Mouse (Mus musculus) macrophage (primary cell): Measurements from ENCODE around the gene Slc7a7. TPM values are rescaled to one million over a fixed set of nuclear protein-coding genes. Genes with fewer than 3 reads are reported as not detected.
A peak's percentile ranks its signal among the peaks of the same experiment; 100 is the strongest.
"Not testable (repeated sequence)": the region's sequence is repeated elsewhere in the genome, so short reads cannot be mapped to it uniquely, and the experiment has no call there.

Source experiments
- H3K27ac ChIP-seq: fragments of 350-480 bp; formaldehyde crosslinking; 2 replicates; pipeline ENCODE4 v1.9.0; 2021
- H3K36me3 ChIP-seq: fragments of 350-480 bp; formaldehyde crosslinking; 2 replicates; pipeline ENCODE4 v1.9.0; 2021; ENCODE audit errors: inconsistent target
- H3K4me3 ChIP-seq: fragments of 350-480 bp; formaldehyde crosslinking; 2 replicates; pipeline ENCODE4 v1.9.0; 2021; ENCODE audit errors: inconsistent target
- H3K79me2 ChIP-seq: fragments of 350-480 bp; formaldehyde crosslinking; 2 replicates; pipeline ENCODE4 v1.9.0; 2021; ENCODE audit errors: inconsistent target
- WGBS: methylation state at CpG from one replicate; pipeline ENCODE4 v1.1.7; 2026; ENCODE audit warnings: inconsistent platforms; ENCODE audit not compliant: missing documents; 5-methylcytosine and 5-hydroxymethylcytosine counted together
- polyA plus RNA-seq: library from polyadenylated mRNA; stranded (reverse); fragments of 250-400 nt; gene quantifications from 3 replicates; pipeline ENCODE4 v1.2.4, GENCODE M21; 2018; ENCODE audit warnings: inconsistent platforms

The Slc7a7 gene
- polyA plus RNA-seq, 1 experiment from 2014 or later, result 48.3 TPM

DNA sequence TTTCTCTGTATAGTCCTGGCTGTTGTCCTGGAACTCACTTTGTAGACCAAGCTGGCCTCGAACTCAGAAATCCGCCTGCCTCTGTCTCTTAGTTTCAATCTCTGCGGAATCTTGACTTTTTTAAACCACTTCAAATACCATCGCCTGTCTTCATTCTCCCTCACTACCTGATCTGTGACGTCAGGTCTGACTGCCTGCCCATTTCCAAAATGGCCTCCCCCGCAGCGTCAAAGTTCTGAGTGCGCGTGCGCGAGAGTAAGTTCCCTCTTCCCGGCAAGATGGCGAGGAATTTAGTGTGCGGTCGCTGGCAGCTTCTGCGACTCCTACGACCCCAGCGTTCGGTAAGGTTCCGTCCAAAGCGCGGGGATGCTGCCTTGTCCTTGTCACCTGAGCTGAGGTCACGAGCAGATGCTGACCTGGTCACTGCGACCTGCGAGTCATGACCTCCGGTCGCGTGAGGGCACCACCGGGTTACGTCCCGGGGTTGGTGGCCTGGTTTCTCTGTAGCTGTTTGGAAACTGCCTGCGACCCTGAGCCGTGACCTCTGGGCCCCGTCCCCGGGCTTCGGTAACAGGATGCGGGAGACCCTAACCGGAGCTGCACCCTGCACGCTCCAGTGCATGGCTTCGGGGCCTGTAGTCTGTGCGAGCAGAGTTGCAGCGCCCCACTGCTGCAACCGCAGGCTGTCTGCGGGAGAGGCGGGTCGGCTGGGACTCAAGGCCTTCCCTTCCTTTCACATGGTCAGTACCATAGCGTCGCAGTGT is 56.8 kb downstream of the Slc7a7 start, which contains the start of gene Oxa1l:
Gene Oxa1l (plus strand): TSS at position 258 of the 764 bp plus-strand sequence.
- whole genome bisulfite sequencing, result under 1% methylated on average over 44 of the region's 48 CpGs
- Histone ChIP-seq H3K79me2 (peaks cover 39% of the 10 kb centered on the region), H3K27ac (peak within 1 kb of the TSS; percentile 88), H3K4me3 (peak within 1 kb of the TSS; percentile 82), H3K36me3 (peaks cover 20% of the 10 kb centered on the region; the same call in 1 of the 2 replicates)

DNA sequence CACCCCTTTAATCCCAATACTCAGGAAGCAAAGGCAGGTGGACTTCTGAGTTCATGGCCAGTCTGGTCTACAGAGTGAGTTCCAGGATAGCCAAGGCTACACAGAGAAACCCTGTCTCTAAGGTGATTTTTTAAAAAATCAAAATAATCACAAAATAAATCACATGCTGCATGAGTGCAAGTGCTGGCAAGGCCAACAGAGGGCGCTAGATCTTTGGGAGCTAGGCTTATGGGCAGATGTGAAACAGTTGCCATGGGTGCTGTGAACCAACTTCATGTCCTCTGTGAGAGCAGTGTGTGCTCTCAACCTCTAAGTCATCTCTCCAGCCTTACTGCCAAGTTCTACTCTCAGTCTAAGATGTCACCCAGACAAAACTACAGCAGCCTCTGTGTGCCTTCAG is 63.2 kb downstream of the Slc7a7 start:
- Histone ChIP-seq H3K4me3 (no peak overlapping the region), H3K27ac (no peak overlapping the region), H3K79me2 (no peaks in the 10 kb centered on the region), H3K36me3 (no peaks in the 10 kb centered on the region)
- 44% methylated on average over 1 of the region's 1 CpGs for WGBS

DNA sequence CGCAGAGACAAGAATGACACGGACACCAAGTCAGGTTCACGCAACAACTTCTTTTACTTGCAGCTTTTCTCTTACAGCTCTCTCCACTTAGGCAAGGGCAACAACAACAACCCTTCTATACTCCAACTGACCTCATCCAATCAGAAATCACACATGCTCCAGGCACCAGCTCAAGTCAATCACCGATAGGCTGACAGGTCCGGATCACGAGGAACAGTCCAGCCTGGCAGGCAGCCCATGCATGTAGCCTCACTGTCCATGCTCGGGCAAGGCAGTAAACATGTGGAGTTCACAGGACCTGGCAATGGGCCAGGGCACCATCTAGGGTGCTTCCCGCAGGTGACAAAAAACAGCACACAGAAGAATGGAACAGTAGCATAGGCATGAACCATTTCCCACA is 65.3 kb downstream of the Slc7a7 start:
- Histone ChIP-seq H3K36me3 (no peaks in the 10 kb centered on the region), H3K27ac (no peak overlapping the region), H3K79me2 (no peaks in the 10 kb centered on the region), H3K4me3 (no peak overlapping the region)
- 85% methylated on average over 8 of the region's 8 CpGs for WGBS

DNA sequence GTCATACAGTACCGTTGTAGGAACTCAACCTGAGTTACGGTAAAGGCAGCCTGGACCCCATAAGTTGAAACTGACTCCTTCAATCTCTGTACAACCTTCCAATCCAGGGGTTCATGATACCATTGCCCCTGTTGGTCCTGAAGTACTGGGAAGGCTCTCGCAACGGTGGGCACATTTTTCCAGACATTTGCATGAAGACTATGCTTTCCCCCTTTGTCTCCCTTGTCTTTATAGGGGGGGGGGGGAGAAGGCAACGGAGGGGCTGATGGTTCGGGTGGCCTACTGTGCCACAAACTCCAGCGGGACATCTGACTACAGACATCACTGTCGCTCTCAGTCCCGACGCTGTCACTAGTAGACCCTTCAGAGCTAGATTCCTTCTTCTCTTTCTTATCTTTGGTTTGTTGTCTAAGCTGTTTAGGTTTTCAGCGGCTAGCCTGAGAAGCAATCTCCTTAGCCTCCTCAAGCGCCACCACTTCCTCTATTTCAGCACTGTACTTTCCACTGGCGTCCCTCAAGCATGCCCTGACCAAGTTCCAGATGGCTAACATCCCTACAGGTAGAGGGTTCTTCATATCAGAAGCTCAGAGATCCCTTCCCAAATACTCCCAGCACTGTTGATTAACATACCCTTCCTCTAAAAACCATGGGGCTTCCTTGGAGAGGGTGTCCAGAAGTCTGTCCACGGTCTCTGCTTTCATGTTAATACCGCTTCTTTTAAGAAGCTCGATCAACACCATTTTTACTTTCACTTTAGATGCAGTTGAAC is 66.6 kb downstream of the Slc7a7 start:
- H3K36me3 ChIP-seq, H3K79me2 ChIP-seq, H3K27ac ChIP-seq: not testable (repeated sequence)
- peak overlapping the region; percentile 26 for H3K4me3 ChIP-seq
- 43% methylated on average over 15 of the region's 16 CpGs for WGBS

DNA sequence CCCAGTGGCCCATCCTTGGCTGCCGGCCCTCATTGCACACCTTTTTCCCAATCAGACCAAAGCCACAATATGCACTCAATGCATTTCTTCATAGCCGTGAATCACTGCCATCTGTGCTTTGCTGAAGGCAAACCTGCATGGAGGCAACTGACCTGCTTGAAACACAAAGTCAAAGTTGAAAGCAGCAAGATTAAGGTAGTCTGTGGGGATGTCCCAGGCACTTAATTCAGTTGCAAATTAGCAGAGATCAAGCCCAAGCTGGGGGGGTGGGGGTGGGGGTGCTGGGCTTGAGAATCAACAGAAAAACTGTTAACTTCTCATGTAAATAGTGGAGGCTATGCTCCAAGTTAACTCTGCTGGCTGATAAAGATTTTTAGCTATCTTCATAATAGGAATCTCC is 75.8 kb downstream of the Slc7a7 start:
- not testable (repeated sequence) for H3K4me3 ChIP-seq, H3K79me2 ChIP-seq, H3K27ac ChIP-seq, H3K36me3 ChIP-seq
- WGBS, result 93% methylated on average over 2 of the region's 2 CpGs

DNA sequence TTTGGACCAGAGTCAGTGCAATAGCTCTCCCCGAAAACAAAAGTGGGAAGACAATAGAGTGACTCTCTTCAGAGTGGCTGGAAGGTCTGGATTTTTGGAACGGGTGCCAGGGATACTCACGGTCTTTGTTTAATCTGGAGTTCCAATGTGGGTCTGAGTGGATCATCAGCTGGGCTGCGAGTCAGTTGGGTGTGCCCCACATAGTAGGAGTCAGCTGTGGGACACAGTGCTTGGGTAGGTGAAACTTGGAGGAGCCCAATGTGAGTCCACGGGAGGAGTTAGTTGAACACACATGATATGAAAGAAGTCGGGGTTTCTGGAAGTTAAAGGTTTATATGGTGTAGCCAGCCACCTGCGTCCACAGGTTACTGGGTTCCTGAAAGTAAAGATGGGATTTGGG is 76.7 kb downstream of the Slc7a7 start:
- Histone ChIP-seq H3K27ac (no peak overlapping the region), H3K79me2 (no peaks in the 10 kb centered on the region), H3K36me3 (no peaks in the 10 kb centered on the region), H3K4me3 (no peak overlapping the region)
- WGBS, result 85% methylated on average over 7 of the region's 7 CpGs

DNA sequence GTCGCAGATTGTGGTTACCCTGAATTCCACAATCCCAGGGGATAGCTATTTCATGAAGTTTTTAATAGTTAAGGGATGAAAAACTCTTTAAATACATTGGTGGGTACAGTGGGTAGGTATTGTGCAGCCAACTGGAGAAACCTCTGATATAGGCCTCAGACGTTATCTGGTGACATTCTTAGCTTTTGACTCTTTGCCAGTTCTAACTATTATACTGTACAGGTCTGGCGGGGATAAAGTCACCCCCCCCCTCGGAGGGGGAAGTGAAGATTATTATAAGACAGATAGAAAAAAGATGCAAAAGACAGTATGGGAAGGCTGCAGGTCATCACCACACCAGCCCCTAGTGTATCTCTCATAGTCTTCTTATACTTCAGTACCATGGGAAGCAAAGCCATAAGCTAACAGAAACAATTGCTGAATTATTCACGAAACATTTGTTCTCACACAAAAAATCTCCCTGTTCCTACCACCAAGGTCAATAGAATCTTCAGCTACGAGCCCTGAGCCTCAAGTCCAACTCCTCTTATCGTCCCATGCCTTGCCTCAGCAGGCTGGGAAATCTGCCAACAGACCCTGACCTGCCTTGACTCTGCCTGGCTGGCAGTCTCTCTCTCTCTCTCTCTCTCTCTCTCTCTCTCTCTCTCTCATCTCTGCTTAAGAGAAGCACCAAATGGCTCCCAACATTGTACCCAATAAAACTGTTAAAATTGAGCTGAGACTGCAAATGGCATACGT is 84.0 kb downstream of the Slc7a7 start:
- WGBS, result 67% methylated on average over 8 of the region's 8 CpGs
- H3K4me3 ChIP-seq, result no peak overlapping the region
- H3K27ac ChIP-seq, result no peak overlapping the region
- no peaks in the 10 kb centered on the region for H3K79me2 ChIP-seq
- H3K36me3 ChIP-seq, result no peaks in the 10 kb centered on the region

DNA sequence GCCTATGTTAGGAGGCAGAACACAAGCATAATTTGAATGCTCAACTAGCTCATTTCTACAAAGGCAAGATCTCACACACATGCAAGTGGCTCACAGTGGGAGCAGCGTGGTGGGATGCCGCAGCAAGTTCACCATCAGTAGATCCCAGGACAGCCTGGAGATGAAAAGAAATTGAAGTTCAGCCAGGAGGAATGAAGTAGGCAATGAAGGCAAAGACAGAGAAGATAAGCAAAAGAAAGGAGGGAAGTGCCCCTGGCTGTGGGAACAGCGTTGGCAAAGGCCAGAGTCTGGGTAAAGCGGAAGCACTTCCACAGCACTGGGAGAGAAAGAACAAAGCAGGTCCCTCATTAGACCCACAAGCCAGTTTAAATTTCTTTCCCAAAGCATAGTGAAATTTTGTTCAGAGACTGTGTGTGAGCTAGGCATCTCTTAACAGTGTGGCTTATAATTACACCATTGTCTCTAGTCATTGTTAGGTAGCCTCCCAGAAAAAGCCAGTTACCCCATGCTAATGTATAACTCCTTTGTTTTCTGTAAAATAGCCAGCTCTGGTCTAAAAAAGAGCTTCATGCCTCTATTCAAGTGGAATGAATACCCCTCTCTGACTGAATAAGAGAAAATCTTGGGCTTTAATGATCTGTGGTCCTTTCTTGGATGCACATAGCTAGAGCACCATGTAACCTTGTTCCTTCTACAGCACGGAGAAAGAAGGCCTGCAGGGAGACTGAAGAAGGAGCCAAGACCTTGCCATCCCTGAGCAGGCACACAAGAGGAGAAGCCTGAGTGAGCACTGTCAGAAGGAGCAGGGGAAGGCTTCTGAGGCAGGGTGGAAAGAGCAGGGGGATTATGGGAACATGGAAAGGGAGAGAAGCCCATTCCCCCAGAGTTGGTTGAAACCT is 85.2 kb downstream of the Slc7a7 start:
- no peak overlapping the region for H3K27ac ChIP-seq
- H3K36me3 ChIP-seq, result no peaks in the 10 kb centered on the region
- 92% methylated on average over 5 of the region's 5 CpGs for WGBS
- H3K79me2 ChIP-seq, result no peaks in the 10 kb centered on the region
- H3K4me3 ChIP-seq, result no peak overlapping the region

DNA sequence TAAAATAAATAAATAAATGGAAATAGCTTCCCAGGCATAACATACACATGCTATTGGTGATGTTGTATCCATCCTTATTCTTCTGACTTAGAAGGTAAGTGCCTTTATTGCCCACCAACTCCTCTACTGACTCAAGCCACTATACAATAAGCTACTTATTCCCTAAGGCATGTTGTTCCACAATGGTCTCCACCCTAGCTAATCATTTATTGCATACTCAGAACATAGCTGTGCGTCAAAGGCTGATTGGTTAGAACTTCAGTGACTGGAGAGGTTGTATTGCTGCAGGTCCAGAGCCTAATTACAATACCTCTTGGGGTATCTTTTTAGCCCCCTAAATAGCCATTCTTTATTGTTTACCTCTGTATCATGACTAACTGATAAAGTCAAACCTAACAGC is 86.4 kb downstream of the Slc7a7 start:
- 100% methylated on average over 1 of the region's 1 CpGs for WGBS
- Histone ChIP-seq H3K4me3 (no peak overlapping the region), H3K79me2 (no peaks in the 10 kb centered on the region), H3K36me3 (no peaks in the 10 kb centered on the region), H3K27ac (no peak overlapping the region)

DNA sequence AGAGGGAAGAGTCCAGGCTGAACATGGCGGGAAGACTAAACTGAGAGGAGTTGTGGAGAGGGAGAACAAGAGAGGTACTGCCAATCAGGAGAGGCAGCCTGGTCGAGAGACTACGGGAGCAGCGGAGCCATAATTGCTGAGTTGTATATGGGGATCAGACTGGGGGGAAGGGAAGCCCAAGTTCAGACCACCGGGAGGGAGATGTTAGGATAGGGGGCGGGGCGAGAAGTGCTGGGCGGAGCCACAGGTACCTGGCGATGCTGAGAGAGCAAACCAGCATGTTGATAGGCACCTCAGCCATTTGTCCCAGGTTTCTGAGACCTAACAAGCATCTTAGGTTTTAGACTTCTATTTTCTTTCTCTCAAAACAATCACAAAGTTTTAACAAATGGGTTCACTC is 88.4 kb downstream of the Slc7a7 start:
- Histone ChIP-seq H3K79me2 (no peaks in the 10 kb centered on the region), H3K4me3 (no peak overlapping the region), H3K27ac (no peak overlapping the region), H3K36me3 (no peaks in the 10 kb centered on the region)
- 84% methylated on average over 9 of the region's 9 CpGs for WGBS

DNA sequence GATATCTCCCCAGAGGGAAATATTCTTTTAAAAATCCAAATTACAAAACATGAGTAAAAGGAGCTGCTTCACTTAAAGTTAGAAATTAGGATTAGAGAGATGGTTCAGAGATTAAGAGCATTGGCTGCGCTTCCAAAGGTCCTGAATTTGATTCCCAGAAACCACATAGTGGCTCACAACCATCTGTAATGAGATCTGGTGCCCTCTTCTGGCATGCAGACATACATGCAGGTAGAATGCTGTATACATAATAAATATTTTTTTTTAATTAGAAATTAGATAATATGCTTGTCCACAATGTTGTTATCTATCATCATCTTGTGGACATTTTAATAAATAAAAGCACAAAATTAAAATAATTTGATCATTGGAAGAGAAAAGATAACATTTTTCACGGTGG is 89.0 kb downstream of the Slc7a7 start:
- H3K27ac ChIP-seq, result no peak overlapping the region
- H3K4me3 ChIP-seq, result no peak overlapping the region
- H3K79me2 ChIP-seq, result no peaks in the 10 kb centered on the region
- H3K36me3 ChIP-seq, result no peaks in the 10 kb centered on the region
- WGBS, result 86% methylated on average over 2 of the region's 2 CpGs

DNA sequence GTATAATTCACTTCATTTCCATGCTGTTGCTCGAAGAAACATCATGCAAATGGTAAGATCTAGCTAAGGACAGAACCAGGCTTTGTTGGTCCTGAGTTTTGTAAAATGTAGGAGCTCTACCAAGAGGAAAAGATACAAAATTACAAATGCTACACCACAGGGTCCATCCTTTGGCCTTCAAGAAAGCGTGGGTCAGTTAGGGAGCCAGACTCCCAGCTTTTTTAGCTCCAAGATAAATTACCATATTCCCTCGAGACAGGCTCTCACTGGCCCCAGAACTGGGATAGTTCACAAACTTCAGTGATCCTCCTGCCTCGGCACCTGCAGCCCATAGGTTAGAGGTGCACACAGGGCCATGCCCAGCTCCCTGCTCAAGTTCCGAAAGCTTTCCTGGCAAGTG is 93.1 kb downstream of the Slc7a7 start:
- Histone ChIP-seq H3K79me2 (no peaks in the 10 kb centered on the region), H3K36me3 (no peaks in the 10 kb centered on the region), H3K27ac (no peak overlapping the region), H3K4me3 (no peak overlapping the region)
- WGBS, result 86% methylated on average over 5 of the region's 5 CpGs

DNA sequence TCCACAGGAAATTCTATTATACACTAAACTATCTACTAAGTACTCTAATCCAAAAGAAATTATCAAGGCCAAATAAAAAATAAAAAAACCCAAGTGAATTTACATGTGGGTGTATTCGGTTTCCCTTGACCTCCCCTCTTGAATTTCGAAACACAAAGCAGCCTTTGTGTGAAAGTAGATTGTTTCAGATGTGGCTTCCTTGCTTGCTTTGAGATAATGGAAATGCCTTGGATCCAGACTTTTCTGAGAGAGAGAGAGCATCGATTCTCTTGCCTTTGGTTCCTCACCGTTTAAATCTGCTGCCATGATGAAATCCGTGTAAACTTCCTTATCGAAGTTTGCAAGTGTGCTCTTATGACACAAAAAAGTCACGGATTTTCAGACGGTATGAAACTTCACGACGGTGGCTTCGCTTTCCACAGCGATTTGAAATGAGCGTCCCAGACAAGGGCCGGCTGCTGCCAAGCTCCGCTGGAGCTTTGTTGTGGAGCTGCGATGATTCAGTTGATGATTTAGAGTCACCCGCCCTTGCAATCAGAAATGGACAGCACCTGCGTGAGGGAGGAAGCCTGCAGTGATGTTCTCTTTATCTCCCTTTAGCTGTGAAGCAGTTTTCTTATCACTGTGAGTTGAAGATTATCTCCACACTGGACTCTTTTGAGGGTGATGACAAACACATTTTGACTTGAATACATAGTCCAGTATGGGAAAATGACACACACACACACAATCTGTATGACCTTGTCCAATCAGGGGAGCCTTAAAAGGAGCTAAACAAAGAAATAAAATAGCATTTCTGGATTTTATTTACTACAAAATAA is 95.8 kb downstream of the Slc7a7 start:
- Histone ChIP-seq H3K79me2 (no peaks in the 10 kb centered on the region), H3K27ac (no peak overlapping the region), H3K36me3 (no peaks in the 10 kb centered on the region), H3K4me3 (no peak overlapping the region)
- 92% methylated on average over 18 of the region's 18 CpGs for WGBS
